ENCODE assay signal across 13 mouse cellular contexts in the genomic region with DNA sequence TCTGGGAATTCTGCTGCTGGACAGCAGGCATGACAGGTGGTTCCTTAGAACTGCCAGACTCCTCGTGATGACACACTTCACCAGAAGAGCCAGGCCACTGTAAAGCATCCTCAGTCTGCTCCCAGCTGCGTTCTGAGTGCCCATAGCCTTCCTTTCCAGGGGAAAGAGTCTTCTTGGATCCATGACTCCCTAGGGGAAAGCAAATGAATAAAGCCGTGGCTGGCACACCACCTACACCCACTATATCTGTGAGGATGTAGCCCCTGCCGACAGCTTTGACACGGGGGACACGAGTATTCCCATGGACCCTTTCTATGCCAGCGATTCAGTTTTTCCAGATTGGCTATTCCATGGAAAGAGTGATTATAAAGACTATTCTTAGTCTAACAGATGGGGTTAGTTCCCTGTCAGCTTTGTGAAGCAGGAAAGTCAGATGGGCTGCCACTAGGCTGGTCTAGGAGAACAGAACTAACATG. TPM values are rescaled to one million over a fixed set of nuclear protein-coding genes. Genes with fewer than 3 reads are reported as not detected.
DNase-seq lines count a peak whose midpoint lies in the region; ATAC-seq lines count a peak whose summit lies in the region.
"Had no signal": no experiment of that assay in that cellular context is flagged by ENCODE, and none has a peak within 500 bp of the region (broad histone marks: within the 10 kb centered on the region; RNA-seq: fewer than 3 reads in every experiment).

No protein-coding gene starts in this region.

- no peaks in the 10 kb centered on the region for H3K36me3 ChIP-seq in hindbrain, embryonic 12.5 days
- H3K36me3 ChIP-seq in hindbrain, embryonic 10.5 days = peaks cover 28% of the 10 kb centered on the region
- H3K36me3 ChIP-seq in forebrain, embryonic 14.5 days (ENCODE audit: control insufficient read depth, insufficient read depth, low read length) = 0 out of 2 replicates have a peak, but pooled peaks cover 6% of the 10 kb centered on the region
- peaks cover 3% of the 10 kb centered on the region; the same call in 1 of the 2 replicates for H3K36me3 ChIP-seq in intestine, embryonic 16.5 days (ENCODE audit: control insufficient read depth, insufficient read depth, low read length)

- DNase-seq in hindbrain, embryonic 10.5 days (ENCODE audit: low spot score) = no peak
- DNase-seq in cerebellum, adult 11 months = peak; percentile 4
- DNase-seq in forebrain, embryonic 14.5 days (ENCODE audit: low spot score) = peak; percentile 69
- peak; percentile 24 for DNase-seq in layer of hippocampus, postnatal 36 days
- DNase-seq in liver = no peak
- DNase-seq: adrenal gland, adult 8-10 months; heart, postnatal 36 days; liver, postnatal 0 days had no signal

- 68% methylated on average over 7 of the region's 7 CpGs for WGBS in hindbrain, embryonic 12.5 days
- 74% methylated on average over 7 of the region's 7 CpGs for WGBS in hindbrain, embryonic 10.5 days
- WGBS in forebrain, embryonic 14.5 days = 53% methylated on average over 7 of the region's 7 CpGs
- 71% methylated on average over 7 of the region's 7 CpGs for WGBS in intestine, embryonic 16.5 days

- no peaks in the 10 kb centered on the region for H3K9me3 ChIP-seq in hindbrain, embryonic 12.5 days (replicated peaks)
- H3K9me3 ChIP-seq in hindbrain, embryonic 10.5 days = no peaks in the 10 kb centered on the region
- H3K9me3 ChIP-seq in forebrain, embryonic 14.5 days (replicated peaks; ENCODE audit: control insufficient read depth, low read length) = no peaks in the 10 kb centered on the region
- H3K9me3 ChIP-seq in intestine, embryonic 16.5 days (ENCODE audit: control insufficient read depth, low read length) = no peaks in the 10 kb centered on the region
- H3K9me3 ChIP-seq: limb, embryonic 10.5 days had no signal

- H3K4me2 ChIP-seq in hindbrain, embryonic 12.5 days (replicated peaks) = no peak overlapping the region
- no peak overlapping the region for H3K4me2 ChIP-seq in forebrain, embryonic 14.5 days (ENCODE audit: low read length)
- H3K4me2 ChIP-seq in intestine, embryonic 16.5 days (ENCODE audit: low read depth, low read length) = no peak overlapping the region

- H3K27ac ChIP-seq in hindbrain, embryonic 12.5 days = 0 out of 2 replicates have a peak overlapping the region, but pooled peaks have one; percentile 12
- H3K27ac ChIP-seq in hindbrain, embryonic 10.5 days = no peak overlapping the region
- peak overlapping the region; percentile 67; the same call in 1 of the 2 replicates for H3K27ac ChIP-seq in forebrain, embryonic 14.5 days (ENCODE audit: low read depth, low read length)
- no peak overlapping the region for H3K27ac ChIP-seq in intestine, embryonic 16.5 days (ENCODE audit: low read length)
- H3K27ac ChIP-seq: limb, embryonic 10.5 days had no signal

- ATAC-seq in hindbrain, embryonic 12.5 days (ENCODE audit: low FRiP score) = peak; percentile 24; the same call in 1 of the 2 replicates
- ATAC-seq in forebrain, embryonic 14.5 days = peak; percentile 80
- no peak for ATAC-seq in CD4-positive, CD25-positive, alpha-beta regulatory T cell, adult 4 months
- no peak for ATAC-seq in intestine, embryonic 16.5 days

- H3K4me3 ChIP-seq in hindbrain, embryonic 12.5 days = no peak overlapping the region
- no peak overlapping the region for H3K4me3 ChIP-seq in hindbrain, embryonic 10.5 days
- H3K4me3 ChIP-seq in forebrain, embryonic 14.5 days (ENCODE audit: low read depth, low read length) = no peak overlapping the region
- no peak overlapping the region for H3K4me3 ChIP-seq in intestine, embryonic 16.5 days (ENCODE audit: low read length)
- H3K4me3 ChIP-seq: erythroblast, embryonic 14.5 days; limb, embryonic 10.5 days had no signal

- no peaks in the 10 kb centered on the region for H3K27me3 ChIP-seq in hindbrain, embryonic 12.5 days
- H3K27me3 ChIP-seq in hindbrain, embryonic 10.5 days (ENCODE audit: insufficient read depth, poor library complexity, severe bottlenecking) = no peaks in the 10 kb centered on the region
- H3K27me3 ChIP-seq in forebrain, embryonic 14.5 days (replicated peaks; ENCODE audit: control insufficient read depth, insufficient read depth, low read length) = no peaks in the 10 kb centered on the region
- no peaks in the 10 kb centered on the region for H3K27me3 ChIP-seq in intestine, embryonic 16.5 days (replicated peaks; ENCODE audit: control insufficient read depth, insufficient read depth, low read length)

- no peak overlapping the region for H3K9ac ChIP-seq in hindbrain, embryonic 12.5 days
- no peak overlapping the region for H3K9ac ChIP-seq in forebrain, embryonic 14.5 days (ENCODE audit: low read length)
- H3K9ac ChIP-seq in intestine, embryonic 16.5 days (ENCODE audit: low read depth, low read length) = no peak overlapping the region
- H3K9ac ChIP-seq: liver, postnatal 0 days had no signal

- H3K4me1 ChIP-seq in hindbrain, embryonic 12.5 days = peaks cover 10% of the 10 kb centered on the region
- H3K4me1 ChIP-seq in hindbrain, embryonic 10.5 days (replicated peaks) = peaks cover 16% of the 10 kb centered on the region
- H3K4me1 ChIP-seq in forebrain, embryonic 14.5 days (ENCODE audit: control insufficient read depth, insufficient read depth, low read length) = peaks cover 4% of the 10 kb centered on the region
- no peaks in the 10 kb centered on the region for H3K4me1 ChIP-seq in intestine, embryonic 16.5 days (ENCODE audit: control insufficient read depth, insufficient read depth, low read length)

RNA-seq across cellular contexts. Expression of a gene that starts 59.7 kb away (rescaled TPM):
- polyA plus RNA-seq in hindbrain, embryonic 12.5 days (2016; fragmentation: Nextera tagmentation; extraction: Ambion mirVana) = 44.8 and 48.9 TPM in 2 replicates
- polyA plus RNA-seq in hindbrain, embryonic 10.5 days (2016; fragmentation: Nextera tagmentation; extraction: Ambion mirVana) = 37.9 and 51.1 TPM in 2 replicates
- polyA plus RNA-seq in forebrain, embryonic 14.5 days (2014; fragmentation: Nextera tagmentation; extraction: Ambion mirVana) = 42.6 and 45.2 TPM in 2 replicates
- 10 to 100 TPM; 30.0 to 30.3 TPM for total RNA-seq in layer of hippocampus, postnatal 36 days (2021)
- 10 to 100 TPM; 11.9 to 14.3 TPM for polyA plus RNA-seq in CD4-positive, CD25-positive, alpha-beta regulatory T cell, adult 4 months (2017; shearing (Covaris generic))
- polyA plus RNA-seq in intestine, embryonic 16.5 days (2015; fragmentation: Nextera tagmentation; extraction: Ambion mirVana) = 38.5 and 41.2 TPM in 2 replicates

Comparison
In these comparisons a context has a peak if more than half of its experiments do, and no peak if none do; other contexts are left out.
1. H3K27ac ChIP-seq: peak in hindbrain, embryonic 12.5 days (single experiment) and forebrain, embryonic 14.5 days (single experiment); none in hindbrain, embryonic 10.5 days (single experiment) and intestine, embryonic 16.5 days (single experiment).
2. ATAC-seq: peak in hindbrain, embryonic 12.5 days (single experiment) and forebrain, embryonic 14.5 days (single experiment); none in CD4-positive, CD25-positive, alpha-beta regulatory T cell, adult 4 months (single experiment) and intestine, embryonic 16.5 days (single experiment).
3. DNase-seq: peak in cerebellum, adult 11 months (single experiment), forebrain, embryonic 14.5 days (single experiment) and layer of hippocampus, postnatal 36 days (2 of 2); none in hindbrain, embryonic 10.5 days (single experiment) and liver (single experiment).